Mouse (Mus musculus) liver, postnatal 0 days (tissue): ENCODE results near the gene Ms4a2. TPM values are rescaled to one million over a fixed set of nuclear protein-coding genes. Genes with fewer than 3 reads are reported as not detected.

Source experiments
- ATAC-seq: fragments of 200-750 bp; cut with Nextera tagmentation; 2 replicates; pipeline ENCODE4 v1.8.0; 2017; ENCODE audit warnings: mild to moderate bottlenecking, moderate library complexity
- DNase-seq: peaks from one replicate; pipeline ENCODE4 v3.0.0-alpha.2; 2016
- H3K27ac ChIP-seq: fragments of 300-500 bp; sonication (generic); 2 replicates; pipeline ENCODE4 v1.5.1; 2014; ENCODE audit warnings: antibody characterized with exemption, moderate library complexity, mild to moderate bottlenecking, low read depth
- H3K27me3 ChIP-seq: fragments of 300-500 bp; sonication (generic); 2 replicates; pipeline ENCODE4 v1.6.1; 2014; ENCODE audit warnings: low read length, control low read depth, mixed read lengths; ENCODE audit not compliant: insufficient read depth
- H3K36me3 ChIP-seq: fragments of 300-500 bp; sonication (generic); replicated peaks from 2 replicates; pipeline ENCODE4 v1.6.1; 2014; ENCODE audit warnings: mild to moderate bottlenecking, control low read depth, low read length, moderate library complexity, mixed read lengths; ENCODE audit not compliant: insufficient read depth
- H3K4me1 ChIP-seq: fragments of 300-500 bp; sonication (generic); 2 replicates; pipeline ENCODE4 v1.6.1; 2014; ENCODE audit warnings: antibody characterized with exemption, mild to moderate bottlenecking, control low read depth; ENCODE audit not compliant: insufficient read depth
- H3K4me2 ChIP-seq: fragments of 300-500 bp; sonication (generic); 2 replicates; pipeline ENCODE4 v1.6.1; 2014; ENCODE audit warnings: low read depth, mild to moderate bottlenecking, low read length, moderate library complexity, mixed read lengths
- H3K4me3 ChIP-seq: fragments of 300-500 bp; sonication (generic); 2 replicates; pipeline ENCODE4 v1.5.1; 2014; ENCODE audit warnings: low read depth, low read length
- H3K9ac ChIP-seq: fragments of 300-500 bp; sonication (generic); replicated peaks from 2 replicates; pipeline ENCODE4 v1.6.1; 2014; ENCODE audit warnings: mild to moderate bottlenecking, moderate library complexity
- H3K9me3 ChIP-seq: fragments of 300-500 bp; sonication (generic); 2 replicates; pipeline ENCODE4 v1.6.1; 2016; ENCODE audit warnings: mild to moderate bottlenecking, control low read depth, low read length, mixed read lengths
- CTCF ChIP-seq: sonication (generic); IDR thresholded peaks from 2 replicates; pipeline ENCODE4 v1.5.1; 2016; ENCODE audit warnings: antibody characterized with exemption, low read depth
- EP300 ChIP-seq: IDR thresholded peaks from 2 replicates; pipeline ENCODE4 v1.6.1; 2016; ENCODE audit warnings: antibody characterized with exemption, low read depth, mild to moderate bottlenecking
- WGBS: fragments of 180-500 bp; shearing (Covaris S2); extraction: QIAGEN DNeasy Blood & Tissue Kit; methylation state at CpG from one replicate; pipeline ENCODE4 v1.1.7; 2014; ENCODE audit not compliant: insufficient replicate concordance; 5-methylcytosine and 5-hydroxymethylcytosine counted together
- polyA plus RNA-seq: library from polyadenylated mRNA; unstranded; fragments of >200 nt; fragmentation: Nextera tagmentation; extraction: Ambion mirVana; gene quantifications from 2 replicates; pipeline ENCODE4 v1.2.1, GENCODE M21; 2015

Gene Ms4a2
- polyA plus RNA-seq, 1 experiment from 2014 or later = 0.90 TPM

GRCm38 (mm10) chr19:11574965-11575364 lies 48.6 kb downstream of the Ms4a2 start:
- no peak overlapping the region for H3K9ac ChIP-seq
- 82% methylated on average over 8 of the region's 8 CpGs for WGBS
- DNase-seq = no peak
- H3K4me2 ChIP-seq = no peak overlapping the region
- no peak overlapping the region for H3K27ac ChIP-seq
- no peak overlapping the region for H3K4me3 ChIP-seq
- TF ChIP-seq EP300 = no peak
- TF ChIP-seq CTCF = no peak
- no peaks in the 10 kb centered on the region for H3K4me1 ChIP-seq
- H3K9me3 ChIP-seq = no peaks in the 10 kb centered on the region
- no peaks in the 10 kb centered on the region for H3K36me3 ChIP-seq
- H3K27me3 ChIP-seq = no peaks in the 10 kb centered on the region
- no peak for ATAC-seq

Other genes starting within 250 kb of the Ms4a2 start
- 2.8 and 3.2 TPM in 2 replicates for gene Ms4a4a, start 248.2 kb downstream of the Ms4a2 start, polyA plus RNA-seq
- 2.1 and 2.5 TPM in 2 replicates for gene Ms4a4c, start 218.9 kb downstream of the Ms4a2 start, polyA plus RNA-seq
- gene Ms4a4b, start 180.2 kb downstream of the Ms4a2 start, polyA plus RNA-seq = 1.8 and 2.3 TPM in 2 replicates
- 13.1 and 13.4 TPM in 2 replicates for gene Ms4a6c, start 154.4 kb downstream of the Ms4a2 start, polyA plus RNA-seq
- gene Gm8369, start 137.8 kb downstream of the Ms4a2 start, polyA plus RNA-seq = 1.6 and 2.1 TPM in 2 replicates
- gene Ms4a6b, start 107.2 kb downstream of the Ms4a2 start, polyA plus RNA-seq = 3.2 and 3.8 TPM in 2 replicates
- 1.5 and 1.7 TPM in 2 replicates for gene Ms4a4d, start 86.9 kb downstream of the Ms4a2 start, polyA plus RNA-seq
- 8.8 and 9.0 TPM in 2 replicates for gene Ms4a6d, start 18.9 kb downstream of the Ms4a2 start, polyA plus RNA-seq
- gene Ms4a3, start 17.1 kb upstream of the Ms4a2 start, polyA plus RNA-seq = 37.6 and 38.0 TPM in 2 replicates
- gene Oosp2, start 36.8 kb upstream of the Ms4a2 start, polyA plus RNA-seq = 0.19 TPM in 1 of 2 replicates, not detected in the other
- 0.26 and 0.54 TPM in 2 replicates for gene Oosp1, start 67.4 kb upstream of the Ms4a2 start, polyA plus RNA-seq
- gene Oosp3, start 73.3 kb upstream of the Ms4a2 start, polyA plus RNA-seq = not detected in 2 replicates
- not detected in 2 replicates for gene Gif, start 123.8 kb upstream of the Ms4a2 start, polyA plus RNA-seq
- gene Mrpl16, start 146.7 kb upstream of the Ms4a2 start, polyA plus RNA-seq = 35.7 and 38.2 TPM in 2 replicates
- 3.2 and 3.7 TPM in 2 replicates for gene Stx3, start 195.7 kb upstream of the Ms4a2 start, polyA plus RNA-seq
- not detected in 2 replicates for gene Olfr1417, start 215.5 kb upstream of the Ms4a2 start, polyA plus RNA-seq
- not detected in 2 replicates for gene Olfr1418, start 237.3 kb upstream of the Ms4a2 start, polyA plus RNA-seq